Mouse (Mus musculus): ENCODE measurements around the gene Lrrc8d. TPM values are rescaled to one million over a fixed set of nuclear protein-coding genes. Genes with fewer than 3 reads are reported as not detected.

Lrrc8d gene
- polyA plus RNA-seq, 1 experiment from 2014 or later, result 19.2 TPM

DNA sequence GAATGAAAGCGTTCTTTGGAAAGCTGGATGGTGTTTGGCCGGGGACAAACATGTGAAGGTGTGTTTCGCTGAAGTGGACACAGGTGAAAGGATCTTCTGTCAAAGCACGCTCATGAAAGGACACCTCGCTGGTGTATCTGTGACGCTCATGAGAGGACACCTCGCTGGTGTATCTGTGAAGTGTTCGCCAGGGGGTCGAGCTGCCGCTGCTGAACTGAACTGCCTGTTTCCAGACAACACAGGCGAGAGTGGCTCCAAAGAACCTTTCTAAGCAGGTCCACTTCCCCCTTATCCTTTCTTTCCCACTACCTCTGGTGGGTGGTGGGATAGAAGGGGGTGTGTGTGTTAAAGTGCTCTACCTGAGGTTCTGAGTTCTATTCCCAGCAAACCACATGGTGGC, 174.7 kb downstream of the Lrrc8d start:
- no peaks in the 10 kb centered on the region for H3K27me3 ChIP-seq (replicated peaks; ENCODE audit: control insufficient read depth, insufficient read depth, low read length)
- no peaks in the 10 kb centered on the region for H3K9me3 ChIP-seq (ENCODE audit: control insufficient read depth, low read length)
- 0 out of 2 replicates have a peak, but pooled peaks cover 3% of the 10 kb centered on the region for H3K36me3 ChIP-seq (ENCODE audit: control insufficient read depth, insufficient read depth, low read length)
- no peak overlapping the region for H3K9ac ChIP-seq (ENCODE audit: low read length)
- ATAC-seq (replicated peaks; ENCODE audit: low FRiP score, low TSS enrichment, low read depth) (no peak), DNase-seq (ENCODE audit: low spot score) (no peak)
- peaks cover 15% of the 10 kb centered on the region for H3K4me1 ChIP-seq (replicated peaks; ENCODE audit: control insufficient read depth, insufficient read depth, low read length)
- no peak overlapping the region for H3K27ac ChIP-seq (ENCODE audit: low read depth)
- 95% methylated on average over 11 of the region's 11 CpGs for WGBS
- H3K4me3 ChIP-seq (ENCODE audit: low read depth, low read length), result no peak overlapping the region
- H3K4me2 ChIP-seq (ENCODE audit: low read length), result no peak overlapping the region

DNA sequence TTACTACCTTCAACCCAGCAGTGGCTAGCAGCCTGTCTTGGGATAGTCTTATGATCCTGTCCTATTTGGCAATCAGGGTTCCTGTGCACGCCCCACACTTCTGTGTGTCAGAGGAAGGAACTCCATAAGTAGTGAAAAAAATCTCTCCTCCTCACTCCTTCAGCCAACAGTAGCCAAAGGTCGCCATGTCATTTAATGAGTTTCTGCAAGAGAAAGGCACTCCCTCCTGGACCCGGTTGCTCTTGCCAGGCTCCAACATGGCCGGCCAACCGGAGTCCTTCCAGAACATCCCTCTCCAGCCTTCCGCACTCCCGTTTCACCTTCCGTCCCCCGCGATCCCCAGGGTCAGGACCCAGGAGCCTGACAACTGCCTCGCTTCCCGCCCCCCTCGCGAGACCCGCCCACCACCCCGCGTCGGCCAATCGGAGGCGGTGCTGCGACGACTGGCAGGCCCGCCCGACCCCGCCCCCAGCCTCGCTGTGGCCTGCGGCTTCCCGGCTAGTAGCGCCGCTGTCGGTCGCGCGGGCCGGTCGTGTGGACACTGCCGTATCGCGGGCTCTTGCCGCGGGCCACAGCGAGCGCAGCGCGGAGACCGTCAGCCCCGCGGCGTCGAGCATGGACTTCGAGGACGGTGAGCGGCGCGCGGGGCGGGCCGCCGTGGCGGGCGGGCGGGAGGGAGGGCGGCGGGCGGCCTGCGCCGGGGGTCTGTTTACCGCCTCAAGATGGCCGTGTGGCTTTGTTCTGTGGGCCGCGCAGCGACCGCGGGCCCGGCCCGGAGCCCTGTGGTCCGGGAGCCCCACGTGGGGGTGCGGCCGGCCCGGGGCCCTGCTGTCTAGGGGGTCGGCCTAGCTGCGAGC, 176.5 kb downstream of the Lrrc8d start, which contains the start of gene Zfp326:
Zfp326 (plus strand) TSS at position 498 of the 857 bp plus-strand sequence.
- DNase-seq (ENCODE audit: low spot score), result peak; percentile 95
- peak within 1 kb of the TSS; percentile 86 for H3K27ac ChIP-seq (ENCODE audit: low read depth)
- peaks cover 8% of the 10 kb centered on the region; the same call in 1 of the 2 replicates for H3K36me3 ChIP-seq (ENCODE audit: control insufficient read depth, insufficient read depth, low read length)
- peak within 1 kb of the TSS; percentile 99 for H3K9ac ChIP-seq (ENCODE audit: low read length)
- H3K27me3 ChIP-seq (replicated peaks; ENCODE audit: control insufficient read depth, insufficient read depth, low read length), result no peaks in the 10 kb centered on the region
- WGBS, result under 1% methylated on average over 62 of the region's 83 CpGs
- H3K4me3 ChIP-seq (ENCODE audit: low read depth, low read length), result peak within 1 kb of the TSS; percentile 97
- peak within 1 kb of the TSS; percentile 80 for H3K4me2 ChIP-seq (ENCODE audit: low read length)
- peaks cover 15% of the 10 kb centered on the region for H3K4me1 ChIP-seq (replicated peaks; ENCODE audit: control insufficient read depth, insufficient read depth, low read length)
- no peaks in the 10 kb centered on the region for H3K9me3 ChIP-seq (ENCODE audit: control insufficient read depth, low read length)
- ATAC-seq (replicated peaks; ENCODE audit: low FRiP score, low TSS enrichment, low read depth), result peak; percentile 94

DNA sequence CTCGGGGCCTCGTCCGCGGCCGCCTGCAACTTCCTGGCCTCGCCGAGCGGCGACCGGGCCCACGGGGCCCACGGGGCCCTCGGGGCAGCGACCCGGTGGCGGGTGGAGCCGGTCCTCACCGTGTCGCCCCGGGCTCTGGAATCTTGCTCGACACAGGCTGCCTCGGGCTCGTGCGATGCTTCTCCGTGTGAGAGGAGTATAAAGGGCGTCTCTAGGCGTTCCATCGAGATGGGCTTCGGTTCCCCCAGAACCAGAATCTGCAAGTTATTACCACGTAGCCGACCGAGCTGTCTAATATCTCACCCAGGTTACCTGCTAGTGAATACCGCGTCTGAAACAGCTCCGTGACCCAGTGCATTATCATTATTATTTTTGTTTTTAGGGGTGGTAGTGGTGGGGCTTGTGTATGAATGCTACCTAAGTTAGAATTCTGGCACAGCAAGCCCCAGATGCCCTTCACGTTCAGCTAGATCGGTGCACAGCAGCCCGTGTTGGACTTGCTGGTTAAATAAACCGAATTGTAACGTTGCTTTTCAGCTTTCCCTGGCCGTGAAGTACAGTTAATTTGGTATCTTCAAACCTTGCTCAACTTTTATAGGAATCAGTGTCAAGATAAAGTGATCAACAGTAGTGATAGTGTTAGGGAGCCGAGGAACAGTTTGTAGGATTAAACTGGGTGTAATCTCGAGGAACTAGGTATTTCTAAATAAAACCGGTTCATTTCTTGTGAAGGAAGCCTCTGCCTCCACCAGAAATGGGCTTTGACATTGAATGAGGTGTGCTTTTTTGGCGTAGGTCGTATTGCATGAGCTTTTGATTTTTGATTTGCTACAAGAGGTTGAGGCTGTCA, 177.4 kb downstream of the Lrrc8d start:
- H3K4me3 ChIP-seq (ENCODE audit: low read depth, low read length), result peak overlapping the region; percentile 97
- H3K36me3 ChIP-seq (ENCODE audit: control insufficient read depth, insufficient read depth, low read length), result peaks cover 10% of the 10 kb centered on the region
- H3K9me3 ChIP-seq (ENCODE audit: control insufficient read depth, low read length), result no peaks in the 10 kb centered on the region
- peak overlapping the region; percentile 80 for H3K4me2 ChIP-seq (ENCODE audit: low read length)
- peaks cover 15% of the 10 kb centered on the region for H3K4me1 ChIP-seq (replicated peaks; ENCODE audit: control insufficient read depth, insufficient read depth, low read length)
- H3K27me3 ChIP-seq (replicated peaks; ENCODE audit: control insufficient read depth, insufficient read depth, low read length), result no peaks in the 10 kb centered on the region
- peak; percentile 83 for DNase-seq (ENCODE audit: low spot score)
- H3K27ac ChIP-seq (ENCODE audit: low read depth), result peak overlapping the region; percentile 86
- peak overlapping the region; percentile 99 for H3K9ac ChIP-seq (ENCODE audit: low read length)
- under 1% methylated on average over 33 of the region's 46 CpGs for WGBS
- no peak for ATAC-seq (replicated peaks; ENCODE audit: low FRiP score, low TSS enrichment, low read depth)

Other genes with a start within 250 kb of the Lrrc8d start
- gene Lrrc8c, start 180.6 kb upstream of the Lrrc8d start, polyA plus RNA-seq (2014; fragmentation: Nextera tagmentation; extraction: Ambion mirVana), result 19.1 and 21.2 TPM in 2 replicates
- gene Zfp326, start 176.6 kb downstream of the Lrrc8d start, polyA plus RNA-seq (2014; fragmentation: Nextera tagmentation; extraction: Ambion mirVana), result 33.9 and 38.8 TPM in 2 replicates